Mouse (Mus musculus) intestine, embryonic 14.5 days (tissue): ENCODE measurements around the gene Ikzf1. TPM values are rescaled to one million over a fixed set of nuclear protein-coding genes. Genes with fewer than 3 reads are reported as not detected.

Source experiments
- ATAC-seq: fragments of 200-750 bp; cut with Nextera tagmentation; replicated peaks from 2 replicates; pipeline ENCODE4 v1.8.0; 2017; ENCODE audit warnings: low read depth, moderate number of reproducible peaks, moderate TSS enrichment, moderate library complexity; ENCODE audit not compliant: low FRiP score, low TSS enrichment
- DNase-seq: peaks from one replicate; pipeline ENCODE4 v3.0.0-alpha.2; 2018; ENCODE audit warnings: low spot score
- H3K27ac ChIP-seq: fragments of 300-500 bp; sonication (generic); 2 replicates; pipeline ENCODE4 v1.5.1; 2014; ENCODE audit warnings: low read depth, mild to moderate bottlenecking, control low read depth
- H3K27me3 ChIP-seq: fragments of 300-500 bp; sonication (generic); replicated peaks from 2 replicates; pipeline ENCODE4 v1.6.1; 2014; ENCODE audit warnings: low read length, control low read depth; ENCODE audit not compliant: control insufficient read depth, insufficient read depth
- H3K36me3 ChIP-seq: fragments of 300-500 bp; sonication (generic); 2 replicates; pipeline ENCODE4 v1.6.1; 2014; ENCODE audit warnings: low read length, control low read depth; ENCODE audit not compliant: control insufficient read depth, insufficient read depth
- H3K4me1 ChIP-seq: fragments of 300-500 bp; sonication (generic); replicated peaks from 2 replicates; pipeline ENCODE4 v1.6.1; 2014; ENCODE audit warnings: low read length, control low read depth, mixed read lengths; ENCODE audit not compliant: control insufficient read depth, insufficient read depth
- H3K4me2 ChIP-seq: fragments of 300-500 bp; sonication (generic); 2 replicates; pipeline ENCODE4 v1.6.1; 2014; ENCODE audit warnings: low read length
- H3K4me3 ChIP-seq: fragments of 300-500 bp; sonication (generic); 2 replicates; pipeline ENCODE4 v1.5.1; 2014; ENCODE audit warnings: low read depth, low read length, control low read depth, mixed read lengths
- H3K9ac ChIP-seq: fragments of 300-500 bp; sonication (generic); 2 replicates; pipeline ENCODE4 v1.6.1; 2014; ENCODE audit warnings: mild to moderate bottlenecking, low read length
- H3K9me3 ChIP-seq: fragments of 300-500 bp; sonication (generic); 2 replicates; pipeline ENCODE4 v1.6.1; 2016; ENCODE audit warnings: low read length, control low read depth; ENCODE audit not compliant: control insufficient read depth
- WGBS: fragments of 180-500 bp; shearing (Covaris S2); extraction: QIAGEN DNeasy Blood & Tissue Kit; methylation state at CpG from one replicate; pipeline ENCODE4 v1.1.7; 2014; 5-methylcytosine and 5-hydroxymethylcytosine counted together
- polyA plus RNA-seq: library from polyadenylated mRNA; unstranded; fragments of >200 nt; fragmentation: Nextera tagmentation; extraction: Ambion mirVana; gene quantifications from 2 replicates; pipeline ENCODE4 v1.2.1, GENCODE M21; 2014

Gene Ikzf1
- polyA plus RNA-seq: 1.4 and 2.1 TPM in 2 replicates

- Histone ChIP-seq H3K9me3 (no peaks in the 10 kb centered on the region), H3K27ac (no peak within 1 kb of the TSS), H3K36me3 (no peaks in the 10 kb centered on the region), H3K4me1 (0 out of 2 replicates have a peak, but pooled peaks cover 8% of the 10 kb centered on the region), H3K4me3 (peak within 1 kb of the TSS; percentile 60), H3K9ac (peak within 1 kb of the TSS; percentile 35), H3K27me3 (peaks cover 64% of the 10 kb centered on the region), H3K4me2 (peak within 1 kb of the TSS; percentile 98)
- DNase-seq (peak; percentile 69), ATAC-seq (peak; percentile 73)
- 2% methylated on average over 68 of the region's 100 CpGs for WGBS
Observed at GRCm38 (mm10) chr11:11684930-11685852, at the start of gene Ikzf1. TSS of gene Ikzf1 (plus strand) at chr11:11685003.

- Histone ChIP-seq H3K9me3 (no peaks in the 10 kb centered on the region), H3K27me3 (no peaks in the 10 kb centered on the region), H3K4me3 (no peak overlapping the region), H3K4me2 (no peak overlapping the region), H3K36me3 (no peaks in the 10 kb centered on the region), H3K4me1 (no peaks in the 10 kb centered on the region), H3K9ac (no peak overlapping the region), H3K27ac (no peak overlapping the region)
- DNase-seq (no peak), ATAC-seq (no peak)
Observed at GRCm38 (mm10) chr11:11644303-11644702, 40.5 kb upstream of the Ikzf1 start.

GRCm38 (mm10) chr11:11656388-11656787 lies 28.4 kb upstream of the Ikzf1 start:
- WGBS: 83% methylated on average over 3 of the region's 3 CpGs
- H3K36me3 ChIP-seq: no peaks in the 10 kb centered on the region
- H3K27me3 ChIP-seq: no peaks in the 10 kb centered on the region
- no peaks in the 10 kb centered on the region for H3K4me1 ChIP-seq
- H3K4me2 ChIP-seq: no peak overlapping the region
- no peak overlapping the region for H3K9ac ChIP-seq
- H3K4me3 ChIP-seq: no peak overlapping the region
- H3K9me3 ChIP-seq: no peaks in the 10 kb centered on the region
- H3K27ac ChIP-seq: no peak overlapping the region
- DNase-seq: no peak
- no peak for ATAC-seq

GRCm38 (mm10) chr11:11656995-11657530 lies 27.7 kb upstream of the Ikzf1 start:
- WGBS: 46% methylated on average over 5 of the region's 5 CpGs
- DNase-seq: no peak

GRCm38 (mm10) chr11:11657634-11658033 lies 27.2 kb upstream of the Ikzf1 start:
- DNase-seq (no peak), ATAC-seq (no peak)
- Histone ChIP-seq H3K4me3 (no peak overlapping the region), H3K27ac (no peak overlapping the region), H3K9ac (no peak overlapping the region), H3K4me2 (no peak overlapping the region), H3K27me3 (no peaks in the 10 kb centered on the region), H3K36me3 (no peaks in the 10 kb centered on the region), H3K9me3 (no peaks in the 10 kb centered on the region), H3K4me1 (no peaks in the 10 kb centered on the region)
- 74% methylated on average over 4 of the region's 4 CpGs for WGBS

More at GRCm38 (mm10) chr11:11656995-11657530, 27.7 kb upstream of the Ikzf1 start:
- Histone ChIP-seq H3K9me3 (no peaks in the 10 kb centered on the region), H3K4me3 (no peak overlapping the region), H3K27me3 (no peaks in the 10 kb centered on the region), H3K9ac (no peak overlapping the region), H3K4me1 (no peaks in the 10 kb centered on the region), H3K4me2 (no peak overlapping the region), H3K36me3 (no peaks in the 10 kb centered on the region), H3K27ac (no peak overlapping the region)
- peak; percentile 50; the same call in 1 of the 2 replicates for ATAC-seq

- Histone ChIP-seq H3K9ac (no peak overlapping the region), H3K4me1 (no peaks in the 10 kb centered on the region), H3K27me3 (no peaks in the 10 kb centered on the region), H3K4me2 (no peak overlapping the region), H3K27ac (no peak overlapping the region), H3K9me3 (no peaks in the 10 kb centered on the region), H3K36me3 (no peaks in the 10 kb centered on the region), H3K4me3 (no peak overlapping the region)
- 83% methylated on average over 4 of the region's 4 CpGs for WGBS
- ATAC-seq (no peak), DNase-seq (no peak)
Observed at GRCm38 (mm10) chr11:11658834-11659233, 26.0 kb upstream of the Ikzf1 start.

- Histone ChIP-seq H3K27me3 (no peaks in the 10 kb centered on the region), H3K4me3 (no peak overlapping the region), H3K4me2 (no peak overlapping the region), H3K9me3 (no peaks in the 10 kb centered on the region), H3K27ac (no peak overlapping the region), H3K36me3 (no peaks in the 10 kb centered on the region), H3K9ac (no peak overlapping the region), H3K4me1 (no peaks in the 10 kb centered on the region)
- DNase-seq: no peak
- WGBS: 83% methylated on average over 4 of the region's 4 CpGs
- no peak for ATAC-seq
Observed at GRCm38 (mm10) chr11:11660651-11661050, 24.2 kb upstream of the Ikzf1 start.

- H3K4me2 ChIP-seq: no peak overlapping the region
- no peaks in the 10 kb centered on the region for H3K36me3 ChIP-seq
- no peak overlapping the region for H3K9ac ChIP-seq
- WGBS: 82% methylated on average over 4 of the region's 4 CpGs
- no peak overlapping the region for H3K27ac ChIP-seq
- ATAC-seq (no peak), DNase-seq (no peak)
- H3K9me3 ChIP-seq: no peaks in the 10 kb centered on the region
- H3K4me3 ChIP-seq: no peak overlapping the region
- H3K27me3 ChIP-seq: no peaks in the 10 kb centered on the region
- H3K4me1 ChIP-seq: no peaks in the 10 kb centered on the region
Observed at GRCm38 (mm10) chr11:11667254-11667921, 17.4 kb upstream of the Ikzf1 start.
